Mouse (Mus musculus) liver, embryonic 18 days (tissue): ENCODE measurements around the gene Hadhb. TPM values are rescaled to one million over a fixed set of nuclear protein-coding genes. Genes with fewer than 3 reads are reported as not detected.

Experiments
- polyA plus RNA-seq: library from polyadenylated mRNA; depleted of rRNA; stranded (reverse); fragments of >200 nt; gene quantifications from 2 replicates; pipeline ENCODE4 v1.2.3, GENCODE M21; 2012; rRNA removed

The Hadhb gene
- 219 and 220 TPM in 2 replicates for polyA plus RNA-seq

GRCm38 (mm10) chr5:30154474-30155394 is at the start of gene Hadhb, which contains the start of gene Hadha:
Gene Hadhb, plus strand, starts transcription at chr5:30155248.
Gene Hadha, minus strand, starts transcription at chr5:30155162.

GRCm38 (mm10) chr5:30105668-30106300 is 49.3 kb upstream of the Hadhb start, which contains the start of gene 3110082J24Rik:
Gene 3110082J24Rik, minus strand, starts transcription at chr5:30106086.

GRCm38 (mm10) chr5:30205493-30205892 is 50.4 kb downstream of the Hadhb start, which contains the start of gene Adgrf3:
Gene Adgrf3, minus strand, starts transcription at chr5:30205722.

GRCm38 (mm10) chr5:30232271-30232971 is 77.4 kb downstream of the Hadhb start, which contains the start of gene Selenoi:
Gene Selenoi, plus strand, starts transcription at chr5:30232581.

Other genes starting within 250 kb of the Hadhb start
- 0.13 and 0.23 TPM in 2 replicates for gene Il6, start 142.1 kb upstream of the Hadhb start, polyA plus RNA-seq
- 54.3 and 60.1 TPM in 2 replicates for gene Tyms, start 81.6 kb upstream of the Hadhb start, polyA plus RNA-seq
- gene Garem2, start 50.1 kb upstream of the Hadhb start, polyA plus RNA-seq, result 0.01 and 0.02 TPM in 2 replicates
- not detected in 2 replicates for gene 3110082J24Rik, start 49.2 kb upstream of the Hadhb start, polyA plus RNA-seq
- gene Hadha, start 86 bp upstream of the Hadhb start, polyA plus RNA-seq, result 128 and 129 TPM in 2 replicates
- gene Adgrf3, start 50.5 kb downstream of the Hadhb start, polyA plus RNA-seq, result 0.02 and 0.05 TPM in 2 replicates
- 10.8 and 11.0 TPM in 2 replicates for gene Selenoi, start 77.3 kb downstream of the Hadhb start, polyA plus RNA-seq
- 0.28 and 0.36 TPM in 2 replicates for gene Drc1, start 126.1 kb downstream of the Hadhb start, polyA plus RNA-seq